Mouse (Mus musculus) ES-Bruce4 (cell line): ENCODE results near the gene Ctbp1. TPM values are rescaled to one million over a fixed set of nuclear protein-coding genes. Genes with fewer than 3 reads are reported as not detected.

Experiments
- H3K27ac ChIP-seq: 2 replicates; pipeline ENCODE4 v1.5.1; 2012; ENCODE audit warnings: low read length, inconsistent platforms; ENCODE audit not compliant: insufficient read depth
- H3K27me3 ChIP-seq: 2 replicates; pipeline ENCODE4 v1.6.1; 2012; ENCODE audit warnings: mild to moderate bottlenecking, low read length, inconsistent platforms; ENCODE audit not compliant: control insufficient read depth, poor library complexity, insufficient read depth, severe bottlenecking
- H3K36me3 ChIP-seq: 2 replicates; pipeline ENCODE4 v1.6.1; 2012; ENCODE audit warnings: inconsistent platforms, mild to moderate bottlenecking, low read length, moderate library complexity; ENCODE audit not compliant: control insufficient read depth, poor library complexity, insufficient read depth, severe bottlenecking
- H3K4me1 ChIP-seq: one replicate; pipeline ENCODE4 v1.8.1; 2011; ENCODE audit warnings: low read length; ENCODE audit not compliant: control insufficient read depth, insufficient read depth
- H3K4me3 ChIP-seq: 2 replicates; pipeline ENCODE4 v1.5.1; 2011; ENCODE audit warnings: low read depth, mild to moderate bottlenecking, low read length
- H3K9ac ChIP-seq: 2 replicates; pipeline ENCODE4 v1.6.1; 2012; ENCODE audit warnings: low read depth, mild to moderate bottlenecking, inconsistent platforms; ENCODE audit not compliant: poor library complexity, severe bottlenecking
- H3K9me3 ChIP-seq: replicated peaks from 2 replicates; pipeline ENCODE4 v1.6.1; 2012; ENCODE audit warnings: mild to moderate bottlenecking, low read length, inconsistent platforms; ENCODE audit not compliant: control insufficient read depth, poor library complexity, insufficient read depth, severe bottlenecking
- CTCF ChIP-seq: IDR thresholded peaks from one replicate; pipeline ENCODE4 v1.8.1; 2011; ENCODE audit warnings: low read depth, low read length
- EP300 ChIP-seq: IDR thresholded peaks from 2 replicates; pipeline ENCODE4 v1.6.1; 2011; ENCODE audit warnings: low read depth, low read length; ENCODE audit not compliant: insufficient read depth
- POLR2A ChIP-seq: IDR thresholded peaks from one replicate; pipeline ENCODE4 v1.8.1; 2011; ENCODE audit warnings: low read length; ENCODE audit not compliant: insufficient read depth
- polyA plus RNA-seq: library from polyadenylated mRNA; stranded (reverse); fragments of >200 nt; gene quantifications from 2 replicates; pipeline ENCODE4 v1.2.4, GENCODE M21; 2011; ENCODE audit warnings: low read depth; ENCODE audit not compliant: missing spikeins, insufficient read depth, insufficient read length

The Ctbp1 gene
- polyA plus RNA-seq, 1 experiment, result 68.5 TPM

DNA sequence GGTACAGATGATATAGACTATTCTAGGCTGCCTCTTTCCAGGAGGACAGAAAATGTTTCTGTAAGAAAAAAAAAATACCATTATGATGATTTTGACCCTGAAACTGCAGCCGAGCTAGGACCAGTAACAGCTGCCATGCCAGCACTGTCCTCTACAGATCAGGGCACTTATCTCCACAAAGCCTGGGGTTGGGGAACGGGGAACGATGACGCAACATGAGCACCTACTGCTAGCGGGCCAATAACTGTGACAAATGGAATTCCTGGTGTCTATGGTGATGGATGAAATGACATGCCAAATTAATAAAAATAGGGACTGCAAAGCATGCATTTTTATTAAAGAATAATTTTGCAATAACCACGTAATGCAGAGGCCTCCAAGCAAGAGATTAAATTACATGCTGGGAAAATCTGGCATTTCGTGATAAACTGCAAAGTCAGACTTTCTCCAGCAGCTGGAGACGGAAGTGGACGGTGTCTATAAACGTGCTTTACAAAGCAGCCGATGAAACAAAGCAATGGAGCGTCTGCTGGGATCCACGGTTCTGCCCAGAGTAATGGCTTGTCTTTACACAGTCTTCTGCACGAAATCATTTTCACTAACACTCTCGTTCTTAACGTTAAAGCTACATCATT lies 19.1 kb upstream of the Ctbp1 start:
- Histone ChIP-seq H3K4me3 (no peak overlapping the region), H3K9ac (no peak overlapping the region), H3K27me3 (no peaks in the 10 kb centered on the region; the same call in 1 of the 2 replicates), H3K9me3 (no peaks in the 10 kb centered on the region), H3K27ac (no peak overlapping the region), H3K36me3 (no peaks in the 10 kb centered on the region), H3K4me1 (no peaks in the 10 kb centered on the region)
- TF ChIP-seq EP300 (no peak), CTCF (no peak), POLR2A (no peak)

- Histone ChIP-seq H3K9ac (no peak overlapping the region), H3K36me3 (no peaks in the 10 kb centered on the region), H3K4me1 (no peaks in the 10 kb centered on the region), H3K27ac (no peak overlapping the region), H3K4me3 (no peak overlapping the region), H3K27me3 (0 out of 2 replicates have a peak, but pooled peaks cover 2% of the 10 kb centered on the region), H3K9me3 (peaks cover 3% of the 10 kb centered on the region)
- no peak for TF ChIP-seq CTCF
- no peak for TF ChIP-seq POLR2A
- no peak for TF ChIP-seq EP300
Measured at GRCm38 (mm10) chr5:33283951-33284350, 9.2 kb upstream of the Ctbp1 start.

- H3K9ac ChIP-seq, result no peak overlapping the region
- no peak overlapping the region for H3K27ac ChIP-seq
- no peaks in the 10 kb centered on the region for H3K27me3 ChIP-seq
- H3K4me3 ChIP-seq, result no peak overlapping the region
- TF ChIP-seq CTCF (no peak), EP300 (no peak), POLR2A (no peak)
- H3K9me3 ChIP-seq, result no peaks in the 10 kb centered on the region
- no peaks in the 10 kb centered on the region for H3K36me3 ChIP-seq
- no peaks in the 10 kb centered on the region for H3K4me1 ChIP-seq
Measured at GRCm38 (mm10) chr5:33281428-33281827, 6.6 kb upstream of the Ctbp1 start.

DNA sequence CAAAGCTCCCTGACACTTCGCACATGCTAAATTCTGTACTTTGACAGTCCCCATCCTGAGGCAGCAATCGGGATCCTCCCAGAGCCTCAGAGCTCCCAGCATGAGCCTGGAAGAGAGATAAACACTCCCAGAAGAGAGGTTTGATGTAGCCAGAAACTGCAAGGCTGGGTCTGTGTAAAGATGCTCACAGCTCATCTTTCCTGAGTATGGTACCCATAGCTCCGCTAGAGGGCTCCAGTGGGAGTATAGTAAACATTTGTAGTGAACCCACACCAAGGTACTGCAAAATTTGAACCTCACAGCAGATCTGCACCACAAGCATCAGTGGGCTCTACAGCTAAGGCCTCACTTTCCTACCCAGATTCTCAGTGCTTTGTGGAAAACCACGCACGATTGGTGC lies 4.2 kb upstream of the Ctbp1 start:
- Histone ChIP-seq H3K27ac (no peak overlapping the region), H3K27me3 (no peaks in the 10 kb centered on the region), H3K4me3 (no peak overlapping the region), H3K9me3 (no peaks in the 10 kb centered on the region), H3K36me3 (no peaks in the 10 kb centered on the region), H3K9ac (no peak overlapping the region), H3K4me1 (no peaks in the 10 kb centered on the region)
- TF ChIP-seq POLR2A, result no peak
- TF ChIP-seq EP300, result no peak
- TF ChIP-seq CTCF, result no peak

GRCm38 (mm10) chr5:33277286-33277685 lies 2.5 kb upstream of the Ctbp1 start:
- Histone ChIP-seq H3K4me1 (no peaks in the 10 kb centered on the region), H3K27ac (no peak overlapping the region), H3K9ac (no peak overlapping the region), H3K9me3 (no peaks in the 10 kb centered on the region), H3K27me3 (no peaks in the 10 kb centered on the region), H3K36me3 (no peaks in the 10 kb centered on the region), H3K4me3 (no peak overlapping the region)
- TF ChIP-seq CTCF (no peak), POLR2A (no peak), EP300 (no peak)

GRCm38 (mm10) chr5:33275754-33276153 lies 960 bp upstream of the Ctbp1 start:
- Histone ChIP-seq H3K9ac (no peak overlapping the region; the same call in 1 of the 2 replicates), H3K9me3 (no peaks in the 10 kb centered on the region), H3K27ac (no peak overlapping the region), H3K4me1 (peaks cover 2% of the 10 kb centered on the region), H3K4me3 (no peak overlapping the region), H3K27me3 (no peaks in the 10 kb centered on the region), H3K36me3 (no peaks in the 10 kb centered on the region)
- no peak for TF ChIP-seq CTCF
- no peak for TF ChIP-seq POLR2A
- TF ChIP-seq EP300, result no peak
